Mouse (Mus musculus) liver, postnatal 0 days (tissue): Measurements from ENCODE around the gene Cdc42ep3. TPM values are rescaled to one million over a fixed set of nuclear protein-coding genes. Genes with fewer than 3 reads are reported as not detected.

Source experiments
- ATAC-seq: fragments of 200-750 bp; cut with Nextera tagmentation; 2 replicates; pipeline ENCODE4 v1.8.0; 2017; ENCODE audit warnings: mild to moderate bottlenecking, moderate library complexity
- DNase-seq: peaks from one replicate; pipeline ENCODE4 v3.0.0-alpha.2; 2016
- H3K27ac ChIP-seq: fragments of 300-500 bp; sonication (generic); 2 replicates; pipeline ENCODE4 v1.5.1; 2014; ENCODE audit warnings: antibody characterized with exemption, moderate library complexity, mild to moderate bottlenecking, low read depth
- H3K27me3 ChIP-seq: fragments of 300-500 bp; sonication (generic); 2 replicates; pipeline ENCODE4 v1.6.1; 2014; ENCODE audit warnings: low read length, control low read depth, mixed read lengths; ENCODE audit not compliant: insufficient read depth
- H3K36me3 ChIP-seq: fragments of 300-500 bp; sonication (generic); replicated peaks from 2 replicates; pipeline ENCODE4 v1.6.1; 2014; ENCODE audit warnings: mild to moderate bottlenecking, control low read depth, low read length, moderate library complexity, mixed read lengths; ENCODE audit not compliant: insufficient read depth
- H3K4me1 ChIP-seq: fragments of 300-500 bp; sonication (generic); 2 replicates; pipeline ENCODE4 v1.6.1; 2014; ENCODE audit warnings: antibody characterized with exemption, mild to moderate bottlenecking, control low read depth; ENCODE audit not compliant: insufficient read depth
- H3K4me2 ChIP-seq: fragments of 300-500 bp; sonication (generic); 2 replicates; pipeline ENCODE4 v1.6.1; 2014; ENCODE audit warnings: low read depth, mild to moderate bottlenecking, low read length, moderate library complexity, mixed read lengths
- H3K4me3 ChIP-seq: fragments of 300-500 bp; sonication (generic); 2 replicates; pipeline ENCODE4 v1.5.1; 2014; ENCODE audit warnings: low read depth, low read length
- H3K9ac ChIP-seq: fragments of 300-500 bp; sonication (generic); replicated peaks from 2 replicates; pipeline ENCODE4 v1.6.1; 2014; ENCODE audit warnings: mild to moderate bottlenecking, moderate library complexity
- H3K9me3 ChIP-seq: fragments of 300-500 bp; sonication (generic); 2 replicates; pipeline ENCODE4 v1.6.1; 2016; ENCODE audit warnings: mild to moderate bottlenecking, control low read depth, low read length, mixed read lengths
- CTCF ChIP-seq: sonication (generic); IDR thresholded peaks from 2 replicates; pipeline ENCODE4 v1.5.1; 2016; ENCODE audit warnings: antibody characterized with exemption, low read depth
- EP300 ChIP-seq: IDR thresholded peaks from 2 replicates; pipeline ENCODE4 v1.6.1; 2016; ENCODE audit warnings: antibody characterized with exemption, low read depth, mild to moderate bottlenecking
- WGBS: fragments of 180-500 bp; shearing (Covaris S2); extraction: QIAGEN DNeasy Blood & Tissue Kit; methylation state at CpG from one replicate; pipeline ENCODE4 v1.1.7; 2014; ENCODE audit not compliant: insufficient replicate concordance; 5-methylcytosine and 5-hydroxymethylcytosine counted together
- polyA plus RNA-seq: library from polyadenylated mRNA; unstranded; fragments of >200 nt; fragmentation: Nextera tagmentation; extraction: Ambion mirVana; gene quantifications from 2 replicates; pipeline ENCODE4 v1.2.1, GENCODE M21; 2015

The Cdc42ep3 gene
- polyA plus RNA-seq, 1 experiment from 2014 or later, result 32.7 TPM

- H3K4me1 ChIP-seq, result peaks cover 58% of the 10 kb centered on the region
- H3K4me3 ChIP-seq, result no peak overlapping the region
These were observed 7.6 kb downstream of the Cdc42ep3 start for GRCm38 (mm10) chr17:79347291-79347690.

GRCm38 (mm10) chr17:79345001-79345709, 9.7 kb downstream of the Cdc42ep3 start:
- 87% methylated on average over 25 of the region's 25 CpGs for WGBS
- no peak for DNase-seq
- Histone ChIP-seq H3K9me3 (no peaks in the 10 kb centered on the region), H3K4me2 (no peak overlapping the region), H3K9ac (no peak overlapping the region), H3K27me3 (no peaks in the 10 kb centered on the region), H3K4me3 (no peak overlapping the region), H3K36me3 (peaks cover 43% of the 10 kb centered on the region), H3K27ac (no peak overlapping the region), H3K4me1 (peaks cover 44% of the 10 kb centered on the region)
- ATAC-seq, result no peak
- TF ChIP-seq CTCF, result no peak
- TF ChIP-seq EP300, result no peak

More at GRCm38 (mm10) chr17:79347291-79347690, 7.6 kb downstream of the Cdc42ep3 start:
- Histone ChIP-seq H3K27ac (peak overlapping the region; percentile 74), H3K4me2 (peak overlapping the region; percentile 27; the same call in 1 of the 2 replicates), H3K27me3 (no peaks in the 10 kb centered on the region), H3K9ac (no peak overlapping the region; the same call in 1 of the 2 replicates), H3K9me3 (no peaks in the 10 kb centered on the region), H3K36me3 (peaks cover 32% of the 10 kb centered on the region)
- WGBS, result 45% methylated on average over 4 of the region's 4 CpGs
- ATAC-seq (no peak), DNase-seq (no peak)
- TF ChIP-seq CTCF, result no peak
- no peak for TF ChIP-seq EP300

GRCm38 (mm10) chr17:79343334-79343946, 11.5 kb downstream of the Cdc42ep3 start:
- Histone ChIP-seq H3K4me2 (peak overlapping the region; percentile 55), H3K9me3 (no peaks in the 10 kb centered on the region), H3K27me3 (no peaks in the 10 kb centered on the region), H3K9ac (no peak overlapping the region), H3K4me1 (peaks cover 28% of the 10 kb centered on the region), H3K4me3 (peak overlapping the region; percentile 11; the same call in 1 of the 2 replicates), H3K36me3 (peaks cover 36% of the 10 kb centered on the region), H3K27ac (no peak overlapping the region)
- TF ChIP-seq EP300 (peak; percentile 55), CTCF (no peak)
- no peak for ATAC-seq
- DNase-seq, result no peak
- WGBS, result 57% methylated on average over 5 of the region's 5 CpGs

GRCm38 (mm10) chr17:79342639-79343333, 12.1 kb downstream of the Cdc42ep3 start:
- TF ChIP-seq EP300 (no peak), CTCF (no peak)
- no peaks in the 10 kb centered on the region for H3K9me3 ChIP-seq
- H3K4me3 ChIP-seq, result no peak overlapping the region
- H3K27ac ChIP-seq, result no peak overlapping the region
- 71% methylated on average over 3 of the region's 3 CpGs for WGBS
- no peak for DNase-seq
- no peaks in the 10 kb centered on the region for H3K27me3 ChIP-seq
- H3K9ac ChIP-seq, result no peak overlapping the region
- ATAC-seq, result no peak
- peak overlapping the region; percentile 55; the same call in 1 of the 2 replicates for H3K4me2 ChIP-seq
- peaks cover 36% of the 10 kb centered on the region for H3K36me3 ChIP-seq
- peaks cover 23% of the 10 kb centered on the region for H3K4me1 ChIP-seq

- Histone ChIP-seq H3K4me3 (no peak overlapping the region), H3K36me3 (peaks cover 37% of the 10 kb centered on the region), H3K4me1 (peaks cover 19% of the 10 kb centered on the region), H3K27ac (no peak overlapping the region), H3K27me3 (no peaks in the 10 kb centered on the region), H3K9ac (no peak overlapping the region), H3K9me3 (no peaks in the 10 kb centered on the region), H3K4me2 (no peak overlapping the region)
- ATAC-seq (no peak), DNase-seq (no peak)
- WGBS, result 48% methylated on average over 7 of the region's 7 CpGs
- TF ChIP-seq CTCF, result no peak
- TF ChIP-seq EP300, result no peak
These were observed 12.9 kb downstream of the Cdc42ep3 start for GRCm38 (mm10) chr17:79341946-79342470.

GRCm38 (mm10) chr17:79337494-79337893, 17.4 kb downstream of the Cdc42ep3 start:
- TF ChIP-seq EP300 (no peak), CTCF (no peak)
- no peak for ATAC-seq
- peaks cover 4% of the 10 kb centered on the region for H3K4me1 ChIP-seq
- no peak overlapping the region for H3K4me3 ChIP-seq
- DNase-seq, result no peak
- no peak overlapping the region for H3K27ac ChIP-seq
- peaks cover 40% of the 10 kb centered on the region for H3K36me3 ChIP-seq
- no peak overlapping the region for H3K4me2 ChIP-seq
- H3K9me3 ChIP-seq, result no peaks in the 10 kb centered on the region
- H3K9ac ChIP-seq, result no peak overlapping the region
- WGBS, result 89% methylated on average over 3 of the region's 3 CpGs
- no peaks in the 10 kb centered on the region for H3K27me3 ChIP-seq
